Mouse (Mus musculus) embryo, embryonic 10.5 days (tissue): ENCODE data around the gene Bbs9.

Source experiments
- DNase-seq: peaks from one replicate; pipeline ENCODE4 v3.0.0-alpha.2; 2015; ENCODE audit warnings: low spot score

Bbs9 gene

GRCm38 (mm10) chr9:22632800-22633485 is 157.4 kb downstream of the Bbs9 start:
- DNase-seq: no peak

- DNase-seq: no peak
Observed at GRCm38 (mm10) chr9:22638502-22638901, 163.0 kb downstream of the Bbs9 start.

- no peak for DNase-seq
Observed at GRCm38 (mm10) chr9:22640683-22641431, 165.3 kb downstream of the Bbs9 start.

- DNase-seq: no peak
Observed at GRCm38 (mm10) chr9:22645844-22646390, 170.4 kb downstream of the Bbs9 start.

- no peak for DNase-seq
Observed at GRCm38 (mm10) chr9:22646461-22646860, 170.9 kb downstream of the Bbs9 start.

GRCm38 (mm10) chr9:22648163-22648562 is 172.6 kb downstream of the Bbs9 start:
- DNase-seq: no peak

GRCm38 (mm10) chr9:22649606-22650005 is 174.1 kb downstream of the Bbs9 start:
- no peak for DNase-seq

- DNase-seq: no peak
Observed at GRCm38 (mm10) chr9:22650781-22651180, 175.3 kb downstream of the Bbs9 start.

- no peak for DNase-seq
Observed at GRCm38 (mm10) chr9:22651619-22652018, 176.1 kb downstream of the Bbs9 start.

- DNase-seq: no peak
Observed at GRCm38 (mm10) chr9:22654726-22655393, 179.3 kb downstream of the Bbs9 start.

GRCm38 (mm10) chr9:22657216-22657615 is 181.7 kb downstream of the Bbs9 start:
- DNase-seq: no peak

GRCm38 (mm10) chr9:22665155-22665554 is 189.6 kb downstream of the Bbs9 start:
- no peak for DNase-seq

- no peak for DNase-seq
Observed at GRCm38 (mm10) chr9:22672937-22673336, 197.4 kb downstream of the Bbs9 start.

- no peak for DNase-seq
Observed at GRCm38 (mm10) chr9:22677132-22677829, 201.8 kb downstream of the Bbs9 start.

GRCm38 (mm10) chr9:22677997-22678396 is 202.5 kb downstream of the Bbs9 start:
- DNase-seq: no peak

GRCm38 (mm10) chr9:22678496-22678895 is 203.0 kb downstream of the Bbs9 start:
- DNase-seq: no peak

- no peak for DNase-seq
Observed at GRCm38 (mm10) chr9:22679485-22679884, 204.0 kb downstream of the Bbs9 start.

- no peak for DNase-seq
Observed at GRCm38 (mm10) chr9:22680031-22680430, 204.5 kb downstream of the Bbs9 start.

- DNase-seq: no peak
Observed at GRCm38 (mm10) chr9:22680484-22680883, 205.0 kb downstream of the Bbs9 start.

GRCm38 (mm10) chr9:22683786-22684185 is 208.3 kb downstream of the Bbs9 start:
- DNase-seq: no peak

GRCm38 (mm10) chr9:22686765-22687472 is 211.4 kb downstream of the Bbs9 start:
- DNase-seq: no peak
